Mouse (Mus musculus) E14TG2a.4 (cell line): ENCODE results near the gene Tprn.

Experiments used
- H3K27me3 ChIP-seq: 2 replicates; pipeline ENCODE4 v1.6.1; 2014; ENCODE audit warnings: low read length, control low read depth; ENCODE audit not compliant: insufficient read depth
- H3K36me3 ChIP-seq: 2 replicates; pipeline ENCODE4 v1.6.1; 2014; ENCODE audit warnings: low read length, control low read depth; ENCODE audit not compliant: insufficient read depth
- H3K4me1 ChIP-seq: replicated peaks from 2 replicates; pipeline ENCODE4 v1.6.1; 2014; ENCODE audit warnings: low read depth, low read length, control low read depth
- H3K4me3 ChIP-seq: replicated peaks from 2 replicates; pipeline ENCODE4 v1.5.1; 2014; ENCODE audit warnings: mild to moderate bottlenecking, low read length
- H3K9me3 ChIP-seq: 2 replicates; pipeline ENCODE4 v1.6.1; 2014; ENCODE audit warnings: low read length, control low read depth
- CTCF ChIP-seq: conservative IDR thresholded peaks from 2 replicates; pipeline ENCODE4 v1.5.1; 2014; ENCODE audit warnings: low read length
- NANOG ChIP-seq: IDR thresholded peaks from 2 replicates; pipeline ENCODE4 v1.6.1; 2014; ENCODE audit warnings: borderline replicate concordance, low read length, mixed read lengths
- POU5F1 ChIP-seq: IDR thresholded peaks from 2 replicates; pipeline ENCODE4 v1.6.1; 2014; ENCODE audit warnings: low read length, borderline replicate concordance

Tprn gene

GRCm38 (mm10) chr2:25224766-25225752 lies 37.4 kb upstream of the Tprn start:
- Histone ChIP-seq H3K36me3 (peaks cover 33% of the 10 kb centered on the region), H3K4me3 (peak overlapping the region; percentile 81), H3K27me3 (no peaks in the 10 kb centered on the region), H3K4me1 (peaks cover 72% of the 10 kb centered on the region), H3K9me3 (no peaks in the 10 kb centered on the region)
- no peak for TF ChIP-seq CTCF
- TF ChIP-seq NANOG: peak; percentile 62; the same call in 1 of the 2 replicates

GRCm38 (mm10) chr2:25225811-25226379 lies 36.5 kb upstream of the Tprn start:
- TF ChIP-seq CTCF (no peak), NANOG (no peak), POU5F1 (no peak)
- Histone ChIP-seq H3K9me3 (no peaks in the 10 kb centered on the region), H3K4me3 (peak overlapping the region; percentile 81), H3K4me1 (peaks cover 72% of the 10 kb centered on the region), H3K27me3 (no peaks in the 10 kb centered on the region), H3K36me3 (peaks cover 31% of the 10 kb centered on the region)

- no peaks in the 10 kb centered on the region for H3K27me3 ChIP-seq
- peaks cover 22% of the 10 kb centered on the region for H3K36me3 ChIP-seq
- no peaks in the 10 kb centered on the region for H3K9me3 ChIP-seq
- TF ChIP-seq CTCF (no peak), NANOG (no peak), POU5F1 (no peak)
- peaks cover 72% of the 10 kb centered on the region for H3K4me1 ChIP-seq
- no peak overlapping the region for H3K4me3 ChIP-seq
Observed at GRCm38 (mm10) chr2:25226864-25227263, 35.6 kb upstream of the Tprn start.

GRCm38 (mm10) chr2:25227406-25227805 lies 35.0 kb upstream of the Tprn start:
- H3K4me3 ChIP-seq: 0 out of 2 replicates have a peak overlapping the region, but pooled peaks have one; percentile 73
- peaks cover 16% of the 10 kb centered on the region for H3K36me3 ChIP-seq
- TF ChIP-seq NANOG (no peak), CTCF (no peak), POU5F1 (no peak)
- peaks cover 73% of the 10 kb centered on the region for H3K4me1 ChIP-seq
- H3K27me3 ChIP-seq: no peaks in the 10 kb centered on the region
- H3K9me3 ChIP-seq: no peaks in the 10 kb centered on the region

GRCm38 (mm10) chr2:25228431-25228889 lies 34.0 kb upstream of the Tprn start:
- peaks cover 75% of the 10 kb centered on the region for H3K4me1 ChIP-seq
- peaks cover 6% of the 10 kb centered on the region for H3K36me3 ChIP-seq
- H3K9me3 ChIP-seq: no peaks in the 10 kb centered on the region
- peak overlapping the region; percentile 73 for H3K4me3 ChIP-seq
- peaks cover 6% of the 10 kb centered on the region for H3K27me3 ChIP-seq
- TF ChIP-seq CTCF (peak; percentile 64), NANOG (no peak)

- Histone ChIP-seq H3K36me3 (no peaks in the 10 kb centered on the region), H3K4me3 (peak overlapping the region; percentile 73), H3K27me3 (peaks cover 6% of the 10 kb centered on the region), H3K4me1 (peaks cover 76% of the 10 kb centered on the region), H3K9me3 (no peaks in the 10 kb centered on the region)
- TF ChIP-seq CTCF (no peak), NANOG (no peak), POU5F1 (no peak)
Observed at GRCm38 (mm10) chr2:25228995-25229530, 33.4 kb upstream of the Tprn start.

- H3K4me1 ChIP-seq: peaks cover 82% of the 10 kb centered on the region
- TF ChIP-seq CTCF (no peak), NANOG (no peak), POU5F1 (no peak)
Observed at GRCm38 (mm10) chr2:25229582-25229981, 32.8 kb upstream of the Tprn start.

GRCm38 (mm10) chr2:25230581-25230980 lies 31.8 kb upstream of the Tprn start:
- H3K9me3 ChIP-seq: no peaks in the 10 kb centered on the region
- H3K27me3 ChIP-seq: peaks cover 8% of the 10 kb centered on the region
- peaks cover 87% of the 10 kb centered on the region for H3K4me1 ChIP-seq
- peak overlapping the region; percentile 64 for H3K4me3 ChIP-seq
- TF ChIP-seq POU5F1 (no peak), NANOG (no peak), CTCF (no peak)
- H3K36me3 ChIP-seq: no peaks in the 10 kb centered on the region

More at GRCm38 (mm10) chr2:25229582-25229981, 32.8 kb upstream of the Tprn start:
- Histone ChIP-seq H3K27me3 (peaks cover 6% of the 10 kb centered on the region), H3K9me3 (no peaks in the 10 kb centered on the region), H3K36me3 (no peaks in the 10 kb centered on the region), H3K4me3 (no peak overlapping the region)
